Mouse (Mus musculus): Measurements from ENCODE around the gene Fam104a.

The Fam104a gene

GRCm38 (mm10) chr11:113631862-113632261 is 52.1 kb downstream of the Fam104a start:
- no peak for DNase-seq (ENCODE audit: extremely low spot score)

GRCm38 (mm10) chr11:113631302-113631701 is 52.7 kb downstream of the Fam104a start:
- no peak for DNase-seq (ENCODE audit: extremely low spot score)

DNA sequence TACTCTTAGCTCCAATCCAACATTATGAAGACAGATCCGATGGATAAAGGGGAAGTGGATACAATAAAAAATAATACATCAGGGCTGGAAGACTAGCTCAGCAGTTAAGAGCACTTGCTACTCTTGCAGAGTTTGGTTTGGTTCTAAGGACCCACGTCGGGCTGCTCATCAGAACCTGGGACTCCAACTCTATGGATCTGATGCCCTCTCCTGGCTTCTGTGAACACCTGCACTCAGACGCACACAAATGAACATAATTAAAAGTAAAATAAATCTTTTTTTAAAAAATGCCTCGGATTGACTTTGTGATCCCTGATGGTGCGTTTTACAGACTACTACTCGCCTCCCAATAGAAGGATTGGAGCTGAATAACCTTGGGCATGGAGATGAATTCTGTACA is 53.3 kb downstream of the Fam104a start:
- DNase-seq (ENCODE audit: extremely low spot score), result no peak

GRCm38 (mm10) chr11:113627785-113628184 is 56.2 kb downstream of the Fam104a start:
- DNase-seq (ENCODE audit: extremely low spot score), result no peak

- no peak for DNase-seq (ENCODE audit: extremely low spot score)
These were observed 58.5 kb downstream of the Fam104a start for GRCm38 (mm10) chr11:113625437-113625836.

GRCm38 (mm10) chr11:113622028-113622427 is 61.9 kb downstream of the Fam104a start:
- no peak for DNase-seq (ENCODE audit: extremely low spot score)

- no peak for DNase-seq (ENCODE audit: extremely low spot score)
These were observed 63.0 kb downstream of the Fam104a start for GRCm38 (mm10) chr11:113621001-113621400.

DNA sequence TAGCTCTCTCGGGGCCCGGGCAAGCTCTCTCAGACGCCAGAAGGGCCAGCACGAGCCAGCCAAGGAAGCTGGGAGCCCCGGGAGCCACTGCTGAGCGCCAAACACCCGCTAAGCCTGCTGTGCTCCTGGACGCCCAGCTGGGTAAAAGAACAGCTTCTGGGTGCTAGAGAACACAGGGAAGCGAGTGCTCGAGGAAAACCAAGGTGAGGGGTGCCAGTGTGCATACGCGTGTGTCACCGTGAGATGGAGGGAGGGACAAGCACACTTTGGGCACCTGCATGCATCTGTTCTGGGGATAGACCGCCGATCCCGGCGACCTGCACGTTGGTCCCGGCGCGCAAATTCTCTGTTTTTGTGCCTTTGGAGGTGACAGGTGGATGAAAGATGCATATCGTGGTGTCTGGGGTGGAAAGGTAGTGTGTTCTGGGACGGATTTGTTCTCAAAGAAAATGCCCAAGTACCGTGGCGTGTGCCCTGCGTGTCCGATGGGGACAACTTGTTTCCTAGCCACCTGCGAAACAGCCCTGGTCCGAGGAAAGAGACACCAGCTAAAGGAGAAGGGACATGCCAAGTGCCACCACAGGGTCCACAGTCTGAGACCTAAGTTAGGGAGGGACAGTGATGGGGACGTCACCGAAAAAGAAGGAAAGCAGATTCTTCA is 64.4 kb downstream of the Fam104a start:
- DNase-seq (ENCODE audit: extremely low spot score), result no peak

GRCm38 (mm10) chr11:113618672-113619419 is 65.1 kb downstream of the Fam104a start, which contains the start of gene Sstr2:
Gene Sstr2 (plus strand): TSS chr11:113619342.
- peak; percentile 69 for DNase-seq (ENCODE audit: extremely low spot score)

DNA sequence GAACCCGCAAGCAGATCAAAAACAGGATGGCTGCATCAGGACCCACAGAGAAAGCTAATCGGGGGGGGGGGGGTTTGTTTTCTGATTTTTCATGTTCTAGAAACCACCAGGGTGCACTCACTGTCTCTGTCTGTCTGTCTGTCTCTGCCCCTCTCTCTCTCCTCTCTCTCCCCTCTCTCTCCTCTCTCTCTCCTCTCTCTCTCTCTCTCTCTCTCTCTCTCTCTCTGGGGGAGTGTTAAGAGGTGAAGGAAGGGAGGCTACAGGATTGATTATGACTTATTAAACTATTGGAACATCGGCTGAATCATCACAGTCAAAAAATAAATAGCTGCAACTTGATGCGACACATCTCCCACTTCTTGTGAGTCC is 65.7 kb downstream of the Fam104a start:
- DNase-seq (ENCODE audit: extremely low spot score), result no peak

DNA sequence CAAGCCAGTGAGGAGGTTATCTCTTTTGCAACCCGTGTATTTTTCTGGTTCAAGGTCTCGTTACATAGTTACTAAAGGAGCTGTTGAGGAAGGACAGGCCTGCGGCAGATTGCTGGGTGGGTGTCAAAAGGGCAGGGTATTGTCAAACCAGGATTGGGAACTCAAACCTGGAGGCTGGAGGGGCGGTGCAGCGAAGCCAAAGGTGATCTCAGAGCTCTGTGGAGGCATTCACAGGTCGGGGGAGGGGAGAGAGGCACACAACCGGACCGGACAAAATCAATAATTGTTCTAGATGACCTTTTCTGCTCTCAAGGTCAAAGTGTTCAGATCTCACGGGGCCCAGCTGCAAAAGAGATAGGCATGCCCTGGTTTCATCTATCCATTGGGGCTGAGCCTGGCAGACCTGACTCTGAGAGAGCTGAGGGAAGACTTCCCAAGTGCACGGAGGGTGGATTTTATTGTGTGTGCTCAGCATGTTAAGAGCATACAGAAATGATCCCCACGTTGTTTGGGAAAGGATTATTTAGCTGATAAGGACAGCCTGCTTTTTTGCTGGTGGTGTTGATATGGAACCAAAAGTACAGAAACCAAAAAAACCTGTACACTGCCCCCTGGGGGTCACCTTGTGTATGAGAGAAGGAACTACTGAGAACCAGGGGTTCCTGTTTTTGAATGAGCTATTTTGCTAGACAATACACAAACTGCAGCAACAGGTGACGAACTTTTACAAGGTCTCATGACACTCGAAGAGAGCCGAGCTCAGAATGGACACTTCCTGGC is 66.6 kb downstream of the Fam104a start:
- DNase-seq (ENCODE audit: extremely low spot score), result peak; percentile 61

GRCm38 (mm10) chr11:113614476-113614875 is 69.5 kb downstream of the Fam104a start:
- DNase-seq (ENCODE audit: extremely low spot score), result no peak

DNA sequence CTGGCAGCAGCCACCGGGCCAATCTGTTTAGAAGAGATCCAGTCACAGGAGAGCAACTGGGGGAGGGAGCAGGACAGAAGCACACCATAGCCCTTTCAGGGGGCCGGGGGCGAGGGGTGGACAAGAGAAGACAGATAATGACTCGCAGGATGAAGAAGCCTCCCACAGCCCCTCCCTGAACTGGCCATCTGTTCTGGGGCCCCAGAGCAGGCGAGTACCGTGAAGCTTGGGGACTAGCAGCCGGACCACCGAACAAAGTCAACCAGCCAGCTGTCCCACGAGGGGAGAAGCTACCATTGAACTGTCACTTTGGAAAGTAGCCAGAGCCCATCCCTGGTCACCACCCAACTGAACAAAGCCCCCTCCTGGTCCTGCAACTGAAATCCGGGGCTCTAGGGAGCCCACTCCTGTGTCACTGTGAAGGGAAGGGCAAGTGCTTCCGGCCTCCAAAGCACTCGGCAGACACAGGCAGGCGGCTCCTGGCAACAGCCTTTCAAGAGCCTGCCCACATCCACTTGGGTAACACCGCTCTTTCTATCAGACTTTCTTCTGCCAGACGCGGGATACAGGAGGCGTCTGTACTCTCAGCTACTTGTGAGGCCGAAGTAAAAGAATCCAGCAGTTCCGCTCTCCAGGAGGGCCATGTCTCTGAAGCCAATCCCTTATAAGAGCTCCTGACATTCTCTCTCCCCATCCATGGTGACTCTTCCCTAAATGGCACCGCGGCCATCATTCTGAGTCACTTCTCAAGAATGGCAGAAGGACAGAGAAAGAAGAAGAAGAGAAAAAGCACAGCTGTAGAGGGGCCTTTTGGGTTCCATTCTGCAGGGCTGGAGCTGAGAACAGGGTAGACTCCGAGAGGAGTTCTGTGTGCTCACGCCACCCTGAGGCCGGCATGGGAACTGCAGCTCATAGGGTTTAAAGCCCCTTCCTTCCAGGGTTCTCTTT is 72.0 kb downstream of the Fam104a start:
- DNase-seq (ENCODE audit: extremely low spot score), result peak; percentile 74

Data from embryo, embryonic 9.5 days (tissue).